Mouse (Mus musculus) embryo, embryonic 10.5 days (tissue): ENCODE measurements around the gene Ccnd3.
A peak's percentile ranks its signal among the peaks of the same experiment; 100 is the strongest.
"Not testable (repeated sequence)": the region's sequence is repeated elsewhere in the genome, so short reads cannot be mapped to it uniquely, and the experiment has no call there.

Experiments
- DNase-seq: peaks from one replicate; pipeline ENCODE4 v3.0.0-alpha.2; 2015; ENCODE audit warnings: low spot score

Ccnd3 gene

GRCm38 (mm10) chr17:47595248-47596161 is 90.7 kb downstream of the Ccnd3 start:
- DNase-seq: peak; percentile 89

- DNase-seq: no peak
Observed at GRCm38 (mm10) chr17:47596162-47596838, 91.4 kb downstream of the Ccnd3 start.

- no peak for DNase-seq
Observed at GRCm38 (mm10) chr17:47596839-47597164, 92.0 kb downstream of the Ccnd3 start.

GRCm38 (mm10) chr17:47597261-47597660 is 92.4 kb downstream of the Ccnd3 start:
- DNase-seq: no peak

- peak; percentile 75 for DNase-seq
Observed at GRCm38 (mm10) chr17:47597838-47598579, 93.2 kb downstream of the Ccnd3 start.

- not testable (repeated sequence) for DNase-seq
Observed at GRCm38 (mm10) chr17:47598580-47599304, 93.9 kb downstream of the Ccnd3 start.

- DNase-seq: peak; percentile 5
Observed at GRCm38 (mm10) chr17:47599511-47600297, 94.9 kb downstream of the Ccnd3 start.

GRCm38 (mm10) chr17:47600601-47601388 is 95.9 kb downstream of the Ccnd3 start:
- DNase-seq: no peak

- no peak for DNase-seq
Observed at GRCm38 (mm10) chr17:47601389-47601755, 96.5 kb downstream of the Ccnd3 start.

- DNase-seq: no peak
Observed at GRCm38 (mm10) chr17:47602289-47602688, 97.4 kb downstream of the Ccnd3 start.

GRCm38 (mm10) chr17:47606220-47606619 is 101.4 kb downstream of the Ccnd3 start:
- peak; percentile 31 for DNase-seq

- no peak for DNase-seq
Observed at GRCm38 (mm10) chr17:47609182-47609581, 104.3 kb downstream of the Ccnd3 start.

GRCm38 (mm10) chr17:47610849-47611660 is 106.2 kb downstream of the Ccnd3 start, which contains the start of the genes Bysl, Med20 and Gm20517:
Gene Bysl (minus strand): TSS chr17:47611492.
Gene Med20 (plus strand): TSS chr17:47611582.
Gene Gm20517 (plus strand): TSS chr17:47611589.
- DNase-seq: peak; percentile 98

GRCm38 (mm10) chr17:47611661-47611982 is 106.8 kb downstream of the Ccnd3 start:
- no peak for DNase-seq

- peak; percentile 12 for DNase-seq
Observed at GRCm38 (mm10) chr17:47614018-47614417, 109.2 kb downstream of the Ccnd3 start.

- DNase-seq: no peak
Observed at GRCm38 (mm10) chr17:47616119-47616518, 111.3 kb downstream of the Ccnd3 start.

- no peak for DNase-seq
Observed at GRCm38 (mm10) chr17:47616652-47617051, 111.8 kb downstream of the Ccnd3 start.

GRCm38 (mm10) chr17:47617605-47618307 is 112.9 kb downstream of the Ccnd3 start:
- no peak for DNase-seq
